Mouse (Mus musculus): ENCODE data around the gene Mgll.
A peak's percentile ranks its signal among the peaks of the same experiment; 100 is the strongest.

The Mgll gene

GRCm38 (mm10) chr6:88743601-88744291, 19.5 kb downstream of the Mgll start:
- no peak for DNase-seq (ENCODE audit: low read depth, low spot score)

- no peak for DNase-seq (ENCODE audit: low read depth, low spot score)
Observed at GRCm38 (mm10) chr6:88745027-88745426, 20.8 kb downstream of the Mgll start.

DNA sequence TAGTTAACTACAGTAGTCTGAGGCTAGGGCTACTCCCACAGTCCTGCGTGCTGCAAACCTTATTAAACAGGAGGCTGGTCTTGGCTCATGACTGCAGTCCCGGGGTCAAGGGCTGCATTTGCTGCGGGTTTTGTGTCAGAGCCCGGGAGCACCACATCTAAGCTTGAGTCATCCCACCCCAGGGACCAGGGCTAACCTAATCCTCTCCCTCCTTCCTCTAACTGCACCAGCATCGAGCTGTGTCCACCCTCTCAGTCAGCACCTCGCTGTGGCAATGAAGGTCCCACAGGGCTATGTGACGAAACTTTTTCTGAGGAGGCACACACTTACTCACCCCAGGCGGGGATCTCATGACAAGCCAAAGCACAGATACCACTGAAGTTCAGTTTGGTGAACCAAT, 22.1 kb downstream of the Mgll start:
- no peak for DNase-seq (ENCODE audit: low read depth, low spot score)

DNA sequence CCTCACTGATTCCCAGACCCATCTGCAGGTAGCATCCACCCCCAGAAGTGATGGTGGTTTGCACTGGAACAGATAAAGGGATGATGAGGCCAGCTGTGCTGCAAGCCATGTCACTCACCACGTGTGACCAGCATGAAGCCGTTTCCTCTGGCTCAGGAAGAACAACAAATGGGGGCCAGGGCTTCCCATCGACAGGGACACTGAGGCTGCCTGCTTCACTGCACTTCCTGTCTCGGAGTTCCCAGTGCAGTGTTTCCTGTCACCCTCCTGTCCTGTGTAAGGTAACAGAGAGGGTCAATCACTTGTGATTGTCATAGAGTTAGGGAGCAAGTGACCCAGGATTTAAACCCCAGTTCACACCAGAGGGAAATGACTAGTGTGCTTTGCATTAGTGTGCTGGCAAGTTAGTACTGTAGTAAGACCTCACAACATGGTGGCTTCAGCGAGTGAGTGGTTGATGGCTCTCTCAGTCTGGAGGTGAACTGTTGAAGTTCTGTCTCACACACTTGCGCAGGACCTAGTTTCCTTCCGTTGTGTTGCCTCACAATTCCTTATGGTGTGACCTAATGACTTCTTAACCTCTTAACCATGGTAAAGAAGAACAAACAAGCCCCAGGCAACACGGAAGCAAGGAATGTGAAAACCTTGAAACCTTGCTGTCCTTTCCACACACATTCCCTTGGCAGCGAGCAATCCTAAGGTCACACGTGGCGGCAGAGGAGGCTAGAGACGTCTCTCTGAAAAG, 23.3 kb downstream of the Mgll start:
- DNase-seq (ENCODE audit: low read depth, low spot score) = no peak

DNA sequence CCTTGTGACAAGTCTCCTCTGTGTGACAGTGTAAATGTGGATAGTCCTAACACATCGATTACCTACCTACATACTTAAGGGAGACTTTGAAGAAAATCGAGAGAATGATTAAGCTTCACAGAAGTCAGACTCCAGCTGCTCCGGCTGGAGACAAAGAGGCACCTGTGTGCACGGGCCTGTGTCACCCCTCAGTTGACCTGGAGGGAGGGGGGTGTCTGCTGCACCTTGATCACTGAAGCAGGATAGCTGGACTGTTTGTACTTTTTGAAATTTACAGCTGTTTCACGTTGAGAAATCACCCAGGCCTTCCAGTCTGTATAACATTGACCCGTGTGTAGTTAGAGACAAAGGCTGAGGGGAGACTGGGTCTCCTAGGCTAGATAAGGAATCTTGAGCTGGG, 26.7 kb downstream of the Mgll start:
- no peak for DNase-seq (ENCODE audit: low read depth, low spot score)

DNA sequence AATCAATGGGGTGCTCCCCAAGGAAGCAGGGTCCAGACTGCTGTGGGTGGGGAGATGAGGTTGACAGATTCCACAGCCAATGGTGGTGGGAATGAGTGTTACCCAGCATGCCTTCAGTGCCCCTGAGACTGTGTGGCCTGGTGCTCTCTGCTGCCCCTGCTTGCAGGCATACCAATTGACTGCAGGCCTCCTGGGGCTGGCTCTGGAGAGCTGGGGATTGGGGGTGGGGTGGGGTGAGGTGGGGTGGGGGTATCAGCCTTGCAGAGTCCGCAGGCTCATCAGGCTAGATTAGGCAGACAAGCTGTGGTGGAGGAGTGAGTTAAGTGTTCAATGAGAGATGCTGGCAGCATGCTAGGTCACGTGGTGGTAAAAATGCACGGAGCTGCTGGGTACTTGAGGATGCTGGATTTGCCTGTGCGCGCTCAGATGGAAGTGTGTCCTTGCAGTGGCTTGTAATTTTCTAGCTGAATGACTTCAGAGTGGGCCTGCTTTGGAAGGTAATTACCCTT, 28.6 kb downstream of the Mgll start:
- no peak for DNase-seq (ENCODE audit: low read depth, low spot score)

- no peak for DNase-seq (ENCODE audit: low read depth, low spot score)
Observed at GRCm38 (mm10) chr6:88753578-88753977, 29.4 kb downstream of the Mgll start.

GRCm38 (mm10) chr6:88756992-88757391, 32.8 kb downstream of the Mgll start:
- peak; percentile 37 for DNase-seq (ENCODE audit: low read depth, low spot score)

DNA sequence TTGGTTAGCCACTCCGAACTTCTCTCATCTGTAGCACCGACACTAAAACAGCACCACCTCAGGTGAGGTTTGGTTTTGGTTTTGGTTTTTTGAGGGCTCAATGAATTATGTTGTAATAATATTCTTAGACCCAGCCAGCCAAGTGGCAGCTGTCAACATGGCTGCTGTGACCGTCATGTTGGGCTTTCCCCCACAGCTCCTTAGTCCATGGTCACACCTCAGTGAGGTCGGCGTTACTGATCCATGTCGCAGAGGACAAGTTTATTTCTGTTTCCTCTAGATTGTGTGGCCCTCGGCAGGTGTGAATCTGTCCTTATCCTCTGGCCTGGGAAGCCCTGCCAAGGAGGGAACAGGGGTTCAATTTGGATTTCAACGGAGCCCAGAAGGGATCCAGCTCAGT, 33.9 kb downstream of the Mgll start:
- no peak for DNase-seq (ENCODE audit: low read depth, low spot score)

DNA sequence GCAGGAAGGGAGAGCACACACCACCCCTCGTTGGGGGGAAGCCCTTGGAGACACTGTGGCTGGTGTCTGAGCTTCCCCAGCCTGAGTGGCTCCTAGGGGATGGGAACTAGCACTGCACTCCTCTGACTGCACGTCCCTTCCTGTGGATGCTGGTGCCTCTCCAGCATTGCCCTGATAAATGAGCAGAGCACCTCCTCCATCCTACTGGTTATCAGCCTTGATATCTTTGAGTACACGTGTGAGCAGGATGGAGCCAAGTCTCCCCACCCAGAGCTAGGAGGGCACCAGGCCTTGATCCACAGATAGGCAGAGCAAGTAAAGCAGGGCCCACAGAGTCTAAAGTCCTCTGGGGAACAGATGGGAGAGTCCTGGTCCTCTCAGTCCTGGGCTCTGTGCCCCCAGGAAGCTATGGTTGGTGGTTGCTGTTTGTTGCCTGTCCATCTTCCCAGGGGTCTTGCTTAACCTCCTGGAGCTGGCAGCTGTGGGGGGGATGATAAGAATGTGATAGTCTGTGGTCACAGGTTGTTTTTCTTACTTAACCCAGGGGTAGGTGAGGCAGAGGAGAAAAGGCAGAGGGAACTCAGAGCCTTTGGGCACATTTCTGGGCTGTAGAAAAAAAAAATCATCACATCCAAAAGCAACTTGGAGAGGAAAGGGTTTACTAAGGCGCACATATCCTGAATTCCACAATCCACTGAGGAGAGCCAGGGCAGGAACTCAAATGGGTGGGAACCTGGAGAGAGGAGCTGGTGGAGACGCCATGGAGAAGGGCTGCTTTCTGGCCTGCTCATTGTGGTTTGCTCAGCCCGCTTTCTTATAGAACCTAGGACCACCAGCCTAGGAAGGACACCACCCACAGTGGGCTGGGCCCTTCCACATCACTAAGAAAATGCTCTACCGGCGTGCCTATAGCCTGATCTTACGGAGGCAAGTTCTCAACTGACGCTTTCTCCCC, 34.6 kb downstream of the Mgll start:
- DNase-seq (ENCODE audit: low read depth, low spot score) = no peak

DNA sequence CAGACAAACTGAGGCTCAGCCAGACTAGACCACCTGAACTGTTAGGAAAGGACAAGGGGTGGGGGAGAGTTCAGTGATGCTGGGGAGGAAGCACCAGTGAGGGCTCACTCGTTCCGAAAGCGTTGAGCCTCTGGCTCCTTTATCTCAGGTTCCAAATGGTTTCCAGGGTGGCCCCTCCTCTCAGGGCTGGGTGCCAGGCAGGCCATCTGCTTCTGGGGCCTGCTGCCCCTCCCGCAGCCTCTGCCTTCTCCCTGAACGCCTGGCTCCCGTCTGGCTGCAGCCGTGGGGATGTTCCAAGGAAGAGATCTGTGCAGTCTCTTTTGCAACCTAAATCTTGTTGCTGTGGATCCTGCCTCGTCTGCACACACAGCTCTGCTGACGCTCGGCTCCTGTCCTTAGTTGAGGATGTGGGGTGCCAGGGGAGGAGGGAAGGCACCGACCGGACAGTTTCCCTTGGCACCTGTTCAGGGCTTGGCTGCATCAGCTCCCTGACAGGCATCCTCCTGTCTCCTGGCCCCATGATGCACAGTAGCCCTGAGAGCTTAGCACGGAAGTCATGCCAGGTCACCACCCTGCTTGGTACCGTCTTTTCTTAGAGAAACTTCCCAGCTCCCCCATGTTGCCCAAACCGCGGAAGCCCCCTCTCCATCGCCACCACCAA, 35.7 kb downstream of the Mgll start:
- no peak for DNase-seq (ENCODE audit: low read depth, low spot score)

DNA sequence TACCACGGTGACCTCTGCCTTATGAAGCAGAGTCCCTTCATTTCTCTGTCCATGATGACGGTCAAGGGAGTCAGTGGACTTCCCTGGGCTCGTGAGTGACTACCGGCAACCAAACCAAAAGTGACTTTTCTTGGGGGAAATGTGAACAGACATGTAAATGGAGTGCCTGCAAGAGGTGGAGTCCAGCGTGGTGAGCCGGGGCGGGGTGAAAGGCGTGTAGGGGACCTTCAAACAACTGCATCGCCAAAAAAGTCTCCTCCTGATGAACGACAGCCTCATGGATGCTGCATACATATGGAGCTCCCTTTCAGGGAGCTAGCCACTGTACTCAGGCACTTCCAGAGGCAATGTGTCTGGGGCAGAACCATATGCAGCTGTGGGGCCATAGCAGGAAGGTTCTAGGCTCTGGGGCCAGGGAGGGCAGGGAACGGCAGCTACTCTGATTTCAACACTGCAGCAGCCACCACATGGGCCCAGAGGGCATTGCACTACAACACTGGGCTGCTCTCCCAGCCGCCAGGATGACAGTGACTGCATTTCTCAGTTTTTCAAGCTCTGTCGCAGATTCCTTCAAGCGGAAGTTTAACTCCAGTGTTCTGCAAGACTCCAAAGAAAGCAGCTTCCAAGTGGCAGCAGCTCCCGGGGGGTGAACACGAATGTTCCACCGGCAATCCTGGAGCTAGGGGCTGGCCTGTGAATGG, 36.9 kb downstream of the Mgll start:
- DNase-seq (ENCODE audit: low read depth, low spot score) = no peak

- DNase-seq (ENCODE audit: low read depth, low spot score) = no peak
Observed at GRCm38 (mm10) chr6:88761684-88762439, 37.6 kb downstream of the Mgll start.

DNA sequence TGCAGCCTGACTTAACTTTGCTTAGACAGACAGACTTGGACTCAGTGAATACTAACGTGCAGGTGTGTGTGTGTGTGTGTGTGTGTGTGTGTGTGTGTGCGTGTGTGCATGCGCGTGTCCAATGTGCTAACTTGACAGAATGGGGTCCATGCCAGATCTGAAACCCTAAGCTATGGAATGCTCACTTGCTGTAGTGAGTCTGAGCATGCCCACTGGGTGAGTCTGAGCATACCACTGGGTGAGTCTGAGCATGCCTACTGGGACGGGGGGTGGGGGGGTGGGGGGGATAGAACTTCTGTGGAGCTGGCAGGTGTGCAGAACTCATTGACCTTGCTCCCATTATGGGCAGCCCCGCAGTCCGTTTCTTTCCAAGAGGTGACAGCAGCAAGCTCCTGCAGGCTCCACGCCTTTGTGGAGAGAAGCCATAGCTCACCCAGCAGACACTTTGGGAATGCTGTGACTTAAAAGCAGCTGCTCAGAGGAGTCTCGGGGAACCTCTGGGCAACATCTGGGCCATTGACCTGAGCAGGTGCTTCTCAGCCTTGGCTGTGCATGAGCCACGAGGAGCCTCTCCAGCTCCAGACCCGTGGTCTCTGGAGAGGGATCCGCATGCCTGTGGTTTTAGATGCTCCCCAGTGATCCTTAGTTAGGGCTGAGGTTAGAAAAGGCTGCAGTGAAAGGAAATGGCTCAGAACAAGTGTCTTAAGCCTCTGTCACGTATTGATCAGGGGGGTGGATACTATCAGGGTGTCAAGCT, 38.4 kb downstream of the Mgll start:
- DNase-seq (ENCODE audit: low read depth, low spot score) = no peak

DNA sequence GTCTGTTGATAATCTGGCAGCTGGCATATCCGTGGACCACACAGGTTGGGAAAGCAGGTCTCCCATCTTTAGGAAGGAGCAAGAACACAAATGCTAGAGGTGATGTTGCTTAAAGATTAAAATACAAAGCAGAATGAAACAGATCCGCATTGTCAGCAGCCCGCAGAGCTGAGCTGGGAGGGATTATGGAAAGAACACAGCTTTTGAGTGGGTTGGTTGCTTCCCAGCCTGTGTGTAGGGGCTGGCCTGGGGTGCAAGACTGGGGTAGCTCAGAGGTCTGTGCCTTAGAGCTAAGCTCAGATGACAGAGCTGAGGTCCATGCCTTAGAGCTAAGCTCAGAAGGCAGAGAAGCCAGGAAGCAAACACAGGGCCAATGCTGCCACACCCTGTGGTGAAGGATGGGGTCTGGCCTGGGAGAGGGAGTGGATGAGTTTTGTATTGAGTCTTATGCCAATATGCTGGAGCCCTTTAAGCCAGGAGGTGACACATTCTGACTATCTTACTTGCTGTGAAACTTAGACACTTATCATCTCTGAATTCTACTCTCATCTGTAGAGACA, 39.4 kb downstream of the Mgll start:
- no peak for DNase-seq (ENCODE audit: low read depth, low spot score)

DNA sequence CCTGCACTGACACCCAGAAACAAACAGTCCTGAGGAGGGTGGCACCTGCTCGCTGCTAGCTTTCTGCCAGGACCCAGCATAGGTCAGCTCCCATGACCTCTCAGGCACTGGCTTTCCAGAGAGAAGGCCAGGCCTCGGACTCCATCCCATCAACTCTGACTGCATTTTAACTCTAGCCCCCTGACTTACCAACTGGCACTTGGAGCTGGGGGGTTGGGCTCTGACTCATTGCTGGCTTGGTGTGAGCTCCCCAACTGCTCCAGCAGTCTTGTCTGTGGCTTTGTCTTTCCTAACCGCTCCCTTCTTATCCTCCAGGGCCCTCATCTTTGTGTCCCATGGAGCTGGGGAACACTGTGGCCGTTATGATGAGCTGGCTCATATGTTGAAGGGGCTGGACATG, 40.1 kb downstream of the Mgll start:
- DNase-seq (ENCODE audit: low read depth, low spot score) = no peak

DNA sequence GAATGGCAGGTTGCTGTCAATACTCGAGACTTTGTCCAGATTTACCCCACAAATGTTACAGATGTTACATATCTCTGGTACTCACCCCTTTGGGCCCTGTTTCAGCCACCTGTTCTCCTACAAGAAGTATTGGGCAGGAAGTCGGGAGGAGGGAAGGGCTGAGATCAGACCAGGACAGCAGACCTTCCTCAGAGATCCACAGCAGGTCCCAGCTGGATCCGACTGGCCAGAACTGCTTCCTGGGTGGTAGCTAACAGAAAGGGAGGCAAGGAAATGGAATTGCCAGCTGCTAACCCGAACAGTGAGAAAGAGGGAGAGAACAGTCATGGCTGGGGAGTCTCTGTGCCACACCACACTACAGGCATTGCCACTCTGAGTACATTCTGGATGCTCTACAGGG, 43.5 kb downstream of the Mgll start:
- no peak for DNase-seq (ENCODE audit: low read depth, low spot score)

- peak; percentile 71 for DNase-seq (ENCODE audit: low read depth, low spot score)
Observed at GRCm38 (mm10) chr6:88769723-88770122, 45.5 kb downstream of the Mgll start.

DNA sequence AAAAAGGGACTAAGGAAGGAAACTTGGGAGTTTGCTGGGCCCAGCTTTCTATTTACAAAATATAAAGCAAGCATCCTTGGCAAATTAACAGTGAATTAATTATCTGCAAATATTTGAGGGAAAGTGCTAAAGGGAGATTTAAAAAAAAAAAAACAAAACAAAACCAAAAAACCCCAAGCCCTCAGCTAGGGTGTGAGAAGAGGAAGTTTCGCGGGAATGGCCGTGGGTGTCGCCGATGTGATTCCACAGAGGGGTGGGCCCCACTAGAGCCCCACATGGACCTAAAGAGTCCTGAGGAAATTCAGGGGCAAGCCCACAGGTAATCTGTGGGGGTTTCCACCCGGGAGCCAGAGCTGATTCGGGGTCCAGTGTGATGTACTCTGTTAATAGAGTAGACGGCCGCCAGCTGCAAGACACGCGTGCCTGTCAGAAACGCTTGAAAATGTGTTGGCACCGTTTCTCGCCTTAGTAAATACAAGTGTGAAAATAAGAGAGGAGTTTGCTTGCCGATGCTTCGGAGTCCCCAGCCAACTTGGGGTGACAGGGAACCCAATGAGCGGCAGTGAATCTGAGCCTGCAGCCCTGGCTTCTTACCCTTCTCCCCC, 46.2 kb downstream of the Mgll start:
- DNase-seq (ENCODE audit: low read depth, low spot score) = no peak

All from CD4-positive helper T cell, adult 2 months (primary cell).